Mouse (Mus musculus) pancreas, adult 10 weeks (tissue): Measurements from ENCODE around the gene Il18bp. TPM values are rescaled to one million over a fixed set of nuclear protein-coding genes. Genes with fewer than 3 reads are reported as not detected.

Experiments used
- polyA plus RNA-seq: library from polyadenylated mRNA; stranded (reverse); fragments of 350-450 nt; fragmentation: Illumina TruSeq; extraction: RNeasy Lipid Tissue Mini Kit (QIAGEN cat#74804); gene quantifications from one replicate; pipeline ENCODE4 v1.2.3, GENCODE M21; 2015; ENCODE audit warnings: low read depth, low replicate concordance; ENCODE audit not compliant: insufficient read depth

Gene Il18bp
- polyA plus RNA-seq: 5.5 TPM

GRCm38 (mm10) chr7:102018590-102018989, at the start of gene Il18bp:
TSS of gene Il18bp (minus strand) at chr7:102018690.

GRCm38 (mm10) chr7:102065046-102065891, 46.8 kb upstream of the Il18bp start, which contains the start of the genes Rnf121, Xndc1 and Xntrpc:
TSS of gene Rnf121 (minus strand) at chr7:102065469.
TSS of gene Xndc1 (plus strand) at chr7:102065511.
TSS of gene Xntrpc (plus strand) at chr7:102065713.

Other genes with a start within 250 kb of the Il18bp start
- gene Phox2a, start 200.4 kb downstream of the Il18bp start, polyA plus RNA-seq: not detected
- gene Inppl1, start 180.5 kb downstream of the Il18bp start, polyA plus RNA-seq: 24.1 TPM
- gene Folr2, start 161.5 kb downstream of the Il18bp start, polyA plus RNA-seq: 7.3 TPM
- gene Anapc15, start 155.0 kb downstream of the Il18bp start, polyA plus RNA-seq: 6.8 TPM
- gene Folr1, start 147.9 kb downstream of the Il18bp start, polyA plus RNA-seq: 2.5 TPM
- gene Lamtor1, start 112.8 kb downstream of the Il18bp start, polyA plus RNA-seq: 21.4 TPM
- gene Tomt, start 112.3 kb downstream of the Il18bp start, polyA plus RNA-seq: not detected
- gene Lrrc51, start 84.8 kb downstream of the Il18bp start, polyA plus RNA-seq: 12.1 TPM
- gene Numa1, start 84.6 kb downstream of the Il18bp start, polyA plus RNA-seq: 26.7 TPM
- 7.9 TPM for gene Rnf121, start 46.8 kb upstream of the Il18bp start, polyA plus RNA-seq
- gene Xndc1, start 46.8 kb upstream of the Il18bp start, polyA plus RNA-seq: 7.2 TPM
- gene Xntrpc, start 47.0 kb upstream of the Il18bp start, polyA plus RNA-seq: 1.0 TPM
- gene Trpc2, start 64.4 kb upstream of the Il18bp start, polyA plus RNA-seq: not detected
- gene Art1, start 83.1 kb upstream of the Il18bp start, polyA plus RNA-seq: not detected
- gene Art5, start 90.8 kb upstream of the Il18bp start, polyA plus RNA-seq: not detected
- not detected for gene Chrna10, start 98.1 kb upstream of the Il18bp start, polyA plus RNA-seq
- gene Nup98, start 191.5 kb upstream of the Il18bp start, polyA plus RNA-seq: 6.5 TPM
- 12.6 TPM for gene Pgap2, start 191.5 kb upstream of the Il18bp start, polyA plus RNA-seq
- gene Rhog, start 237.4 kb upstream of the Il18bp start, polyA plus RNA-seq: 16.1 TPM
- gene Stim1, start 249.1 kb upstream of the Il18bp start, polyA plus RNA-seq: 9.1 TPM